Mouse (Mus musculus): ENCODE measurements around the gene Rgs16. TPM values are rescaled to one million over a fixed set of nuclear protein-coding genes. Genes with fewer than 3 reads are reported as not detected.

Rgs16 gene
- polyA plus RNA-seq, 1 experiment from 2014 or later = 1.7 TPM

DNA sequence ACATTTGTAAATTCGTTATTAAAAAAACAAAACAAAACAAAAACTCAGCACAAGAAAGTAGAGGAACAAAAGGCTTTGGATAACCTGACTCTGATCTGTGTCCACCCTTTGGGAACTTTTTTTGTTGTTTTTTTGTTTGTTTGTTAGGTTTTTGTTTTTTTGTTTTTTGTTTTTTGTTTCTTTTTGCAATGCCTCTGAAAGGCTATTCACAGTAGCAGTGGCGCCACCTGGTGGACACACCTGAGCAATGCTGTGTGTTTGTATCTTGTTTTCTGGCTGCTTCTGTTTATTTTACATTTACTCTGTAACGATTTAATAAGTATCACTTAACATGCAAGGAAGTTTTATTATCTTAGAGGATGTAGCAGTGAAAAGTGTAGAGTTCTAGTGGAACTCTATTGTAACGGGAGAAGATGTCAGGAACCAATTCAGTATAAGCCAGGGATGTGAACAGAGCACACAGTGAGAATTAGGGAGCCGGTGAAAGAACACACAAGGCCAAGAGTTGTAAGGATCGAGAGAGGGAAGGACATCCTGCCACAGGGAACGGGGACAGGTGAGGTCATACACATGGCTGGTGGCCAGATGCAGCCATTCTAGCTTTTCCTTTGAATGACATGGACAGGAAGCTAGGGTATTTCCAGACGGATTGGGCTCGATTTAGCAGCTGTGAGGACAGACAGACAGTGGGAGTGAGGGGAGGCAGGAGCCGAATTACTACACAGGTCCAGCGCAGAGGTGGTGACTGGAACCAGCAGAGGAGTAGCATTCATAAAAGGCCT, 2.4 kb downstream of the Rgs16 start:
- no peak overlapping the region for H3K4me3 ChIP-seq
- no peak overlapping the region for H3K4me2 ChIP-seq
- no peak for ATAC-seq (ENCODE audit: borderline replicate concordance, extremely low read depth, low FRiP score, low TSS enrichment)
- no peak overlapping the region for H3K27ac ChIP-seq
- no peaks in the 10 kb centered on the region for H3K9me3 ChIP-seq
- peaks cover 16% of the 10 kb centered on the region; the same call in 1 of the 2 replicates for H3K4me1 ChIP-seq
- H3K9ac ChIP-seq = no peak overlapping the region
- 44% methylated on average over 11 of the region's 11 CpGs for WGBS
- peaks cover 44% of the 10 kb centered on the region for H3K27me3 ChIP-seq
- no peaks in the 10 kb centered on the region for H3K36me3 ChIP-seq

DNA sequence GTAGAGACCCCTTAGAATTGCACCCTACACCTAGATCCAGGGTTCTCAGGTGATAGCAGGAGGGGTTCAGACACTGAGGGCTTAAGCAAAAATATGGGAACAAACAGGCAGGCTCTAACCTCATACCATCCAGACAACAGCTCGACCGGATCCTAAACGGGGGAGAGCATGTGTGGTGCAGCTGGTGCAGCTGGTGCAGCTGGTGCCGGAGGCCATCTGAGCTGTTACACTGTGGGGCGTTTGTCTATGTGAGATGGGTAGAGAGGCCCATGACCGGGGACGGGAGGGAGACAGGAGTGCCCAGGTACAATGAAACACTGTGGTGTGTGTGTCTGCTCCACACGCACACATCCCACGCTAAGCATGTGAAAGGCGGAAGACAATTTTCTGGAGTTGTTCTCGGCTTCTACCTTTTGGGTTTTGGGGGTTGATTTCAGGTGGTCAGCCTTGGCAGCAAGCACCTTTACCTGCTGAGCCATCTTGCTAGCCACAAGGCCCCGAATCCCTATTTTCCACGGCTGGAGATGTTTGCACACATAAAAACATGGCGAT, 6.0 kb downstream of the Rgs16 start:
- no peak overlapping the region for H3K4me2 ChIP-seq
- no peaks in the 10 kb centered on the region for H3K36me3 ChIP-seq
- no peak overlapping the region for H3K9ac ChIP-seq
- ATAC-seq (ENCODE audit: borderline replicate concordance, extremely low read depth, low FRiP score, low TSS enrichment) = no peak
- H3K27me3 ChIP-seq = peaks cover 8% of the 10 kb centered on the region; the same call in 1 of the 2 replicates
- 74% methylated on average over 14 of the region's 14 CpGs for WGBS
- no peak overlapping the region for H3K27ac ChIP-seq
- no peaks in the 10 kb centered on the region for H3K9me3 ChIP-seq
- H3K4me1 ChIP-seq = peaks cover 27% of the 10 kb centered on the region
- H3K4me3 ChIP-seq = no peak overlapping the region

GRCm38 (mm10) chr1:153746728-153747127, 6.6 kb downstream of the Rgs16 start:
- WGBS = 4% methylated on average over 12 of the region's 12 CpGs

GRCm38 (mm10) chr1:153747861-153748530, 7.8 kb downstream of the Rgs16 start:
- Histone ChIP-seq H3K4me1 (peaks cover 31% of the 10 kb centered on the region), H3K9ac (no peak overlapping the region), H3K4me2 (peak overlapping the region; percentile 64), H3K36me3 (no peaks in the 10 kb centered on the region), H3K4me3 (no peak overlapping the region), H3K27me3 (no peaks in the 10 kb centered on the region), H3K9me3 (no peaks in the 10 kb centered on the region), H3K27ac (peak overlapping the region; percentile 68; the same call in 1 of the 2 replicates)
- ATAC-seq (ENCODE audit: borderline replicate concordance, extremely low read depth, low FRiP score, low TSS enrichment) = no peak
- 37% methylated on average over 12 of the region's 12 CpGs for WGBS

More at GRCm38 (mm10) chr1:153746728-153747127, 6.6 kb downstream of the Rgs16 start:
- no peaks in the 10 kb centered on the region for H3K36me3 ChIP-seq
- no peak for ATAC-seq (ENCODE audit: borderline replicate concordance, extremely low read depth, low FRiP score, low TSS enrichment)
- H3K4me2 ChIP-seq = no peak overlapping the region
- H3K9me3 ChIP-seq = no peaks in the 10 kb centered on the region
- H3K27me3 ChIP-seq = peaks cover 3% of the 10 kb centered on the region; the same call in 1 of the 2 replicates
- peaks cover 31% of the 10 kb centered on the region for H3K4me1 ChIP-seq
- H3K9ac ChIP-seq = no peak overlapping the region
- no peak overlapping the region for H3K4me3 ChIP-seq
- no peak overlapping the region for H3K27ac ChIP-seq

DNA sequence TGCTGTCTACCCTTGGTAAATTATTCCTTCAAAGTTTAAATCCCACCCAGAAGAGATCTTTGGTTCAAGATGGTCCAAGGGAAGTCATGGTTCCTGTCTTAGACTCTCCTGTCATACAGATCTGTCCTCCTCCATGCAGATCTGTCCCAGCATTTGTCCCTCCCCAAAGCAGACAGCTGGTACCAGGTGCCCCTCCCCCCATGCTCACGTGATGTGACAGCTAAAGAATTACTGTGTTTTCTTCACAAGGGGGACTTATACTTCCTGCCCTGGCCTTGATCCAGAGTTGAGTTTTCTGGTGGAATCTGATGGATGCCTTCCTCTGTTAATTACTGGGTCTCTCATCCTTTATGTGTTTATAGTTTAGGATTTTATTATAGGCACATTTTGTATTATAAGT, 8.4 kb downstream of the Rgs16 start:
- H3K27me3 ChIP-seq = no peaks in the 10 kb centered on the region
- no peaks in the 10 kb centered on the region for H3K36me3 ChIP-seq
- no peaks in the 10 kb centered on the region for H3K9me3 ChIP-seq
- 4% methylated on average over 1 of the region's 1 CpGs for WGBS
- peak overlapping the region; percentile 31; the same call in 1 of the 2 replicates for H3K4me3 ChIP-seq
- peak overlapping the region; percentile 64 for H3K4me2 ChIP-seq
- peak; percentile 47; the same call in 1 of the 2 replicates for ATAC-seq (ENCODE audit: borderline replicate concordance, extremely low read depth, low FRiP score, low TSS enrichment)
- peak overlapping the region; percentile 79; the same call in 1 of the 2 replicates for H3K27ac ChIP-seq
- H3K4me1 ChIP-seq = peaks cover 30% of the 10 kb centered on the region
- no peak overlapping the region for H3K9ac ChIP-seq

DNA sequence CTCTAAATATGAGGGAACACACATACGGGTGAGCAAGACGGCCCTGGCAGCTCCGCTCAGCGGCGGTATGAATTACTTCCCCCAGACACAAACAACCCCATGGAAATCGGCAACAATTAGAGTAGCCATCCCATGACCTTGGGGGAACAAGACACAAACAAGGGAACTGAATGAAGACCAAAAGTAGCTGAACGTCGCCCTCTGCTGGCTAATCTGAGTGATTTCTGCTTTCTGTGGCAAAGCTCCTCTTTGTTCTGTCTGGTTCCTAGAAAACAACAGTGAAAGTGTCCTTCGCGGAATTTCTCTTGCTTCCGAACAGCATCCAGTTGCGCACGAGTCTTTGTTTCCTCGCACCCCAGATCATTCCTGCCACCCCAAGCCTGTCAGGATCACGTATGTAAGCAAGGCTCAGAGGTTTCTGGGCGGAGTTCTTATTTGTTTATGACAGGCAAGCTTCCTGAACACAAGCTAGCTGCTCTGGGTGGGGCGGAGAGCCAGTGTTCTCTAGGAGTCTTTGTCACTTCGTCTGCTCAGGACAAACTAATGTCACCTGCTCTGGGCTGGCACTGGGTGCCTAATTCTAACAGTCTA, 9.2 kb downstream of the Rgs16 start, which contains the start of gene Rnasel:
Rnasel (plus strand) TSS at position 216 of the 591 bp plus-strand sequence.
- ATAC-seq (ENCODE audit: borderline replicate concordance, extremely low read depth, low FRiP score, low TSS enrichment) = peak; percentile 50
- Histone ChIP-seq H3K4me3 (peak within 1 kb of the TSS; percentile 31), H3K4me2 (peak within 1 kb of the TSS; percentile 64), H3K4me1 (peaks cover 36% of the 10 kb centered on the region), H3K9me3 (no peaks in the 10 kb centered on the region), H3K36me3 (no peaks in the 10 kb centered on the region), H3K27ac (peak within 1 kb of the TSS; percentile 79), H3K9ac (peak within 1 kb of the TSS; percentile 42), H3K27me3 (no peaks in the 10 kb centered on the region)
- whole genome bisulfite sequencing = 1% methylated on average over 18 of the region's 18 CpGs

- Histone ChIP-seq H3K4me1 (peaks cover 37% of the 10 kb centered on the region), H3K4me3 (no peak overlapping the region), H3K27ac (no peak overlapping the region), H3K9me3 (no peaks in the 10 kb centered on the region), H3K27me3 (no peaks in the 10 kb centered on the region), H3K36me3 (no peaks in the 10 kb centered on the region), H3K9ac (0 out of 2 replicates have a peak overlapping the region, but pooled peaks have one; percentile 42), H3K4me2 (peak overlapping the region; percentile 64)
- ATAC-seq (ENCODE audit: borderline replicate concordance, extremely low read depth, low FRiP score, low TSS enrichment) = no peak
- 52% methylated on average over 6 of the region's 6 CpGs for WGBS
These were observed 9.9 kb downstream of the Rgs16 start for GRCm38 (mm10) chr1:153750054-153750453.

- H3K4me1 ChIP-seq = peaks cover 37% of the 10 kb centered on the region
- H3K9ac ChIP-seq = peak overlapping the region; percentile 33
- peak overlapping the region; percentile 38 for H3K4me3 ChIP-seq
- WGBS = 12% methylated on average over 13 of the region's 13 CpGs
- H3K4me2 ChIP-seq = peak overlapping the region; percentile 65
- ATAC-seq (ENCODE audit: borderline replicate concordance, extremely low read depth, low FRiP score, low TSS enrichment) = peak; percentile 10; the same call in 1 of the 2 replicates
- no peaks in the 10 kb centered on the region for H3K27me3 ChIP-seq
- no peaks in the 10 kb centered on the region for H3K36me3 ChIP-seq
- H3K27ac ChIP-seq = peak overlapping the region; percentile 43
- H3K9me3 ChIP-seq = no peaks in the 10 kb centered on the region
These were observed 11.7 kb downstream of the Rgs16 start for GRCm38 (mm10) chr1:153751763-153752301.

GRCm38 (mm10) chr1:153752521-153752920, 12.4 kb downstream of the Rgs16 start:
- peak overlapping the region; percentile 33; the same call in 1 of the 2 replicates for H3K9ac ChIP-seq
- H3K4me3 ChIP-seq = peak overlapping the region; percentile 38
- H3K36me3 ChIP-seq = no peaks in the 10 kb centered on the region
- peaks cover 37% of the 10 kb centered on the region for H3K4me1 ChIP-seq
- ATAC-seq (ENCODE audit: borderline replicate concordance, extremely low read depth, low FRiP score, low TSS enrichment) = no peak
- peak overlapping the region; percentile 65 for H3K4me2 ChIP-seq
- 77% methylated on average over 6 of the region's 6 CpGs for WGBS
- no peak overlapping the region; the same call in 1 of the 2 replicates for H3K27ac ChIP-seq
- H3K27me3 ChIP-seq = no peaks in the 10 kb centered on the region
- H3K9me3 ChIP-seq = no peaks in the 10 kb centered on the region

GRCm38 (mm10) chr1:153753725-153754464, 13.7 kb downstream of the Rgs16 start:
- no peak overlapping the region for H3K9ac ChIP-seq
- peak; percentile 23; the same call in 1 of the 2 replicates for ATAC-seq (ENCODE audit: borderline replicate concordance, extremely low read depth, low FRiP score, low TSS enrichment)
- no peaks in the 10 kb centered on the region for H3K9me3 ChIP-seq
- peak overlapping the region; percentile 44 for H3K4me2 ChIP-seq
- H3K36me3 ChIP-seq = no peaks in the 10 kb centered on the region
- H3K4me3 ChIP-seq = no peak overlapping the region
- no peaks in the 10 kb centered on the region for H3K27me3 ChIP-seq
- H3K27ac ChIP-seq = no peak overlapping the region
- H3K4me1 ChIP-seq = peaks cover 29% of the 10 kb centered on the region
- WGBS = 45% methylated on average over 25 of the region's 25 CpGs

GRCm38 (mm10) chr1:153764136-153764535, 24.0 kb downstream of the Rgs16 start:
- Histone ChIP-seq H3K27me3 (no peaks in the 10 kb centered on the region), H3K4me3 (no peak overlapping the region), H3K4me2 (no peak overlapping the region), H3K4me1 (no peaks in the 10 kb centered on the region), H3K9me3 (no peaks in the 10 kb centered on the region), H3K36me3 (no peaks in the 10 kb centered on the region), H3K27ac (no peak overlapping the region), H3K9ac (no peak overlapping the region)
- no peak for ATAC-seq (ENCODE audit: borderline replicate concordance, extremely low read depth, low FRiP score, low TSS enrichment)
- 85% methylated on average over 11 of the region's 11 CpGs for WGBS
